Mouse (Mus musculus) kidney, embryonic 14.5 days (tissue): Measurements from ENCODE around the gene Pxn. TPM values are rescaled to one million over a fixed set of nuclear protein-coding genes. Genes with fewer than 3 reads are reported as not detected.

Source experiments
- ATAC-seq: fragments of 200-750 bp; cut with Nextera tagmentation; 2 replicates; pipeline ENCODE4 v1.8.0; 2017; ENCODE audit warnings: moderate number of reproducible peaks, mild to moderate bottlenecking, moderate TSS enrichment, moderate library complexity; ENCODE audit not compliant: low FRiP score, low TSS enrichment
- H3K27ac ChIP-seq: fragments of 300-500 bp; sonication (generic); 2 replicates; pipeline ENCODE4 v1.5.1; 2014; ENCODE audit warnings: low read depth, mild to moderate bottlenecking, low read length, moderate library complexity, mixed read lengths
- H3K27me3 ChIP-seq: fragments of 300-500 bp; sonication (generic); 2 replicates; pipeline ENCODE4 v1.6.1; 2014; ENCODE audit warnings: mild to moderate bottlenecking, low read length; ENCODE audit not compliant: control insufficient read depth, insufficient read depth
- H3K36me3 ChIP-seq: fragments of 300-500 bp; sonication (generic); 2 replicates; pipeline ENCODE4 v1.6.1; 2014; ENCODE audit warnings: low read length, mixed read lengths; ENCODE audit not compliant: control insufficient read depth, insufficient read depth
- H3K4me1 ChIP-seq: fragments of 300-500 bp; sonication (generic); 2 replicates; pipeline ENCODE4 v1.6.1; 2014; ENCODE audit warnings: low read length, mixed read lengths; ENCODE audit not compliant: control insufficient read depth, insufficient read depth
- H3K4me2 ChIP-seq: fragments of 300-500 bp; sonication (generic); replicated peaks from 2 replicates; pipeline ENCODE4 v1.6.1; 2014; ENCODE audit warnings: low read depth, mild to moderate bottlenecking, low read length
- H3K4me3 ChIP-seq: fragments of 300-500 bp; sonication (generic); 2 replicates; pipeline ENCODE4 v1.5.1; 2014; ENCODE audit warnings: mild to moderate bottlenecking, low read length
- H3K9ac ChIP-seq: fragments of 300-500 bp; sonication (generic); 2 replicates; pipeline ENCODE4 v1.6.1; 2014; ENCODE audit warnings: low read depth, mild to moderate bottlenecking, low read length, moderate library complexity
- H3K9me3 ChIP-seq: fragments of 300-500 bp; sonication (generic); 2 replicates; pipeline ENCODE4 v1.6.1; 2016; ENCODE audit warnings: low read length; ENCODE audit not compliant: control insufficient read depth
- WGBS: fragments of 180-500 bp; shearing (Covaris S2); extraction: QIAGEN DNeasy Blood & Tissue Kit; methylation state at CpG from one replicate; pipeline ENCODE4 v1.1.7; 2014; 5-methylcytosine and 5-hydroxymethylcytosine counted together
- polyA plus RNA-seq: library from polyadenylated mRNA; unstranded; fragments of >200 nt; fragmentation: Nextera tagmentation; extraction: Ambion mirVana; gene quantifications from 2 replicates; pipeline ENCODE4 v1.2.1, GENCODE M21; 2014

The Pxn gene
- polyA plus RNA-seq, 1 experiment from 2014 or later: 22.4 TPM

DNA sequence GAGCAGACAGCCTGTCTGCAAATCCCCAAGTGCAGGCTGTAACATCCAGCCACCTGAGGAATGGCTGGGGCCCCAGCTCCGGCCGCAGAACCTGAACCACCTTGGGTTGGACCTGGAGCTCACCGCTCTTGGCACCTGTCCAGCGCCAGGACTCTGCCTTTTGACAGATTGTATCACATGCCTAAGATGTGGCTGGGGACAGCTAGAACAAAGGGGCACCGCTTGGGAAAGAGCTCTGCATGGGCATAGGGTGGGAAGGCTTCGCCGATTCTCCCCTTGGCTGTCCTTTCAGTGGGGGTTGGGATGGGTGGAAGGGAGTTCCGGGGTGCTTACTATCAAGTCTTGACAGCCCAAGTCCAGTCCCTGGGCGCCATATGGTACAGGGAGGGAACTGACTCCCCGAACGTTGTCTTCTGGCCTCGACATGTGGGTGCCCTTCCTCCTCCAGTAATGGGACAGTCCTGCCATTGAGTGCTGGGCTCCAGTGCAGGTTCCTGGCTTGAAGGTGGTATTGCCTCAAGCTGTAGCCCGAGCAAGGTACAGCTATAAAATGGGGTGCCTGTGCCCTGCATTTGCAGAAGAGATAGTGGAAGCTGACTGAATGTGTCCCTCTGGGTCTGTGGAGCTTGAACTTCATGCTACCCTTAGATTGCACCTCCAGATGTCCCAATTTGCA is 31.7 kb downstream of the Pxn start:
- no peak for ATAC-seq
- peak overlapping the region; percentile 28; the same call in 1 of the 2 replicates for H3K9ac ChIP-seq
- no peak overlapping the region for H3K4me3 ChIP-seq
- H3K4me2 ChIP-seq: 0 out of 2 replicates have a peak overlapping the region, but pooled peaks have one; percentile 21
- H3K27ac ChIP-seq: no peak overlapping the region
- H3K9me3 ChIP-seq: no peaks in the 10 kb centered on the region
- H3K27me3 ChIP-seq: no peaks in the 10 kb centered on the region
- H3K4me1 ChIP-seq: peaks cover 48% of the 10 kb centered on the region
- no peaks in the 10 kb centered on the region for H3K36me3 ChIP-seq
- 66% methylated on average over 13 of the region's 13 CpGs for WGBS

DNA sequence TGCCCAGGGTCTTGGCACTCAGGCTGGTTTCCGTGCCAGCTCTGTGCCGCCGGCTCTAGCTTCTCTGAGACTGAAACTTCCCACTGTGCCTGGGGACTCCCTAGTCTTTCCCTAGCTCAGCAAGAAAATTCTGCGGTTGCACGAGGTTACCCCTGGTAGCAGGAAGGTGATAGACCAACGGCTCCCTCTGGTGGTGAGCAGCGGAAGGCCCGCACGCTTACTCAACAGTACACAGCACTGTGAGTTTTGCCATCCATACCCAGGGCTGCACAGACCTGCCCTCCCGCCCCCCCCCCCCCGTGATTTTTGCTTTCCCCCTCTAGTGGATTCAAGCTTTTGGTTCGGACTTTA is 32.2 kb downstream of the Pxn start:
- 0% methylated on average over 12 of the region's 12 CpGs for WGBS
- Histone ChIP-seq H3K27ac (no peak overlapping the region), H3K4me3 (no peak overlapping the region), H3K36me3 (no peaks in the 10 kb centered on the region), H3K9me3 (no peaks in the 10 kb centered on the region), H3K4me1 (peaks cover 48% of the 10 kb centered on the region), H3K27me3 (no peaks in the 10 kb centered on the region), H3K9ac (peak overlapping the region; percentile 1; the same call in 1 of the 2 replicates), H3K4me2 (0 out of 2 replicates have a peak overlapping the region, but pooled peaks have one; percentile 21)
- ATAC-seq: peak; percentile 75

DNA sequence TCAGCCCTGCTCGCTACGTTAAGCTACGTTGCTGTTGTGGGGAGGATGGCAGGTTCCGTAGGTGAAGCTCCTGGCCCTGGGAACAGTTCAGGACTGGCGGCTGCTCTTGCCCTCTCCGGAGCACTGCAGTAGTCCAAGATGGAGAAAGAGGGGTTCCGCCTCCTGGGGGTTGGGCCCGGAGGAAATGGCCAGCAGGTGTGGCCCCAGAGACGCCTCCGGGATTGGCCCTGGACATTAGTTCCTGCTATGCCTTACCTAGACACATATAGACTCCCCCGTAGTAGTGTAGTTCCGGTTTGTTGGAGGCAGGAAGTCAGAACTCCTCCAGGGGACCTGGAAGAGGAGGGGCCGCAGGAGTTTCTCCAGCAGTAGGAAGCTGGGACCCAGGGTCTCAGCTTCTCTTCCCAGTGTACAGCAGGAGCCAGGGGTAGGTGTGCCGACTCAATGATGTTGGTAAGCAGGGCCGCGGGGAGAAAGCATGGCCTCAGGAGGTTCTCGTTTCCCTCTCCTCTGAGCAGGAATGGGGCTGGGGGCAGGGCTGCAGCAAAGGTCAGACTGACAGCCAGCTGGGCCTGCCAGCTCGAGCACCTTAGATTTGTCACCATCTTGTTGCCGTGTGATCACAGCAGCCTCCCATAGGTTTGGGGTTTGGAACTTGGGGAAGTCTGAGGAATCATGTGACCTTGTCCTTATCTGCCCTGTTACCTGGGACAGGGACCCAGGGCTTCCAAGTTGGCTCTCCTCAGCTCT is 36.3 kb downstream of the Pxn start:
- 35% methylated on average over 19 of the region's 19 CpGs for WGBS
- Histone ChIP-seq H3K9me3 (no peaks in the 10 kb centered on the region), H3K36me3 (peaks cover 22% of the 10 kb centered on the region), H3K4me2 (peak overlapping the region; percentile 31; the same call in 1 of the 2 replicates), H3K27ac (peak overlapping the region; percentile 79), H3K4me1 (peaks cover 41% of the 10 kb centered on the region), H3K27me3 (no peaks in the 10 kb centered on the region), H3K4me3 (peak overlapping the region; percentile 3; the same call in 1 of the 2 replicates), H3K9ac (peak overlapping the region; percentile 44; the same call in 1 of the 2 replicates)
- ATAC-seq: no peak

DNA sequence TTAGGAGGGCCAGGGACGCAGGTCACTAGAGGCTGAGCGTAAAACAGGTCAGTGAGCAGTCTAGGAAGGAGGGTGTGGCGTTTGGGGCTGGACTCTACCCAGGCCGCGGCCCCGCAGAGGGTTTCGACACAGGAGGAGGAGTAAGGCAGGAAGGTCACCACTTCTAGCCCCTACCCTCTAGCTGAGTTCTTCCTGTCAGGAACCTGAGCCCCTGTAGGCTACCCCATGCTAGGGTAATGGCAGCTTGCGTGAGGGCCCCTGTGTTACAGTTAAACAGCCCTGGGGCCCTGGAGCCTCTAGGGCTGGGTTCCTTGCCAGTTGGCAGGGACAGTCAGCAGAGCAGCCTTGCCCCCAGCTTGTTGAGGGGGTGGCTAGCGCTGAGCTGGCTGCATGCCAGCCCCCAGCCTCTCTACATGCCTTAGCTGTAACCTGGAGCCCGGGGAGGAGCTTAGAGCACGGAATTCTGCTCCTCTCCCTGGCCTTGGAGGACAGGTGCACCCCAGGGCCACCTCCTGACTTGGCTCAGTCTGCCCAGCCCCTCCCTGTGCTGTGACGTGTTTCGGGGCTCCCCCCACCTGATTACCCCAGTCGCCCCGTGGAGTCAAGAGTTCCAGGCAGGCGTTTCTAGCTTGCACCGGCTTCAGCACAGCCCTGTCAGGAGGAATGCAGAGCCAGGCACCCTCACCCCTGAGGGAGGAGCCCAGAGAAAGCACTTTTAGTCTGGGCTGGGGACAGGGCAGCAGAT is 37.2 kb downstream of the Pxn start:
- peak; percentile 51 for ATAC-seq
- peaks cover 36% of the 10 kb centered on the region for H3K4me1 ChIP-seq
- no peak overlapping the region; the same call in 1 of the 2 replicates for H3K9ac ChIP-seq
- H3K9me3 ChIP-seq: no peaks in the 10 kb centered on the region
- no peaks in the 10 kb centered on the region for H3K27me3 ChIP-seq
- H3K36me3 ChIP-seq: peaks cover 30% of the 10 kb centered on the region
- no peak overlapping the region for H3K4me3 ChIP-seq
- H3K4me2 ChIP-seq: peak overlapping the region; percentile 31
- H3K27ac ChIP-seq: peak overlapping the region; percentile 79
- 28% methylated on average over 17 of the region's 17 CpGs for WGBS

DNA sequence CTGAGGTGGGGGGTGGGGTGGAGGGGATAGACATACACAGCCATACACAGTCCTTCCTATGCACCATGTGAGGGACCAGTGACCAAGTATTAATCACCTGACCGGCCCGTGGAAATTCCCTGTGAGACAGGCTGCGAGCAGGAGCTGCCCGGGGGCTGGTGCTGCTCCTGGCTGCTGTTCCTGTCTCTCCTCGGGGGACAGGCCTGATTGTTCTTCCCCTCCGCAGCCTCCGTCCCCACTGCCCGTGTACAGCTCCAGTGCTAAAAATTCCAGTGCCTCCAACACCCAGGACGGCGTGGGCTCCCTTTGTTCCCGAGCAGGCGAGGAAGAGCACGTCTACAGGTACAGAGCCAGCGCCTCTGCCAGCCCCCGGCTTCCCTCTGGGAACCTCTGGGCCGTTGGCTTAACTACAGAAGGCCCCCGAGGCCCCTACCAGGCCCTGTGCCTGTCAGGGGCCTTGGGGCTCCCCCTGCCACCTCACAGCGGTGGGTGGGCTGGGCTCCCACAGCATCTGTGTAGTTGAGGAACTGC is 38.2 kb downstream of the Pxn start:
- no peaks in the 10 kb centered on the region for H3K27me3 ChIP-seq
- H3K9ac ChIP-seq: peak overlapping the region; percentile 31
- WGBS: 56% methylated on average over 18 of the region's 18 CpGs
- no peak overlapping the region for H3K4me3 ChIP-seq
- H3K27ac ChIP-seq: peak overlapping the region; percentile 43; the same call in 1 of the 2 replicates
- peaks cover 36% of the 10 kb centered on the region for H3K4me1 ChIP-seq
- no peak overlapping the region for H3K4me2 ChIP-seq
- H3K9me3 ChIP-seq: no peaks in the 10 kb centered on the region
- H3K36me3 ChIP-seq: peaks cover 36% of the 10 kb centered on the region
- ATAC-seq: no peak

DNA sequence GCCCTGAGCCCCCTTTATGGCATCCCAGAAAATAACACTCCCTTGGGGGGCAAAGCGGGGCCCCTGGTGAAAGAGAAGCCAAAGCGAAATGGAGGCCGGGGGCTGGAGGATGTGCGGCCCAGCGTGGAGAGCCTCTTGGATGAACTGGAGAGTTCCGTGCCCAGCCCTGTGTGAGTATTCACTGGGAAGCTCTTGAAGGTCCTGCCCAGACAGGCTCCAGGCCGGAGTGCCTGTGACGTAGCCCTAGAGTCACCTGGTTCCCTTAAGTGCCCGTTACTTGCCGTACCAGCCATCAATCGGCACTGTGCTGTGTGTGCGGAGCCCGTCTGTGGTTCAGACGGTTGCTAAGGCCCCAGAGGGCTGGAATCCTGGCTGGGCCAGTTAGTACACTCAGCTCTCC is 39.2 kb downstream of the Pxn start:
- 78% methylated on average over 14 of the region's 14 CpGs for WGBS
- H3K9ac ChIP-seq: no peak overlapping the region
- H3K4me1 ChIP-seq: peaks cover 36% of the 10 kb centered on the region
- H3K9me3 ChIP-seq: no peaks in the 10 kb centered on the region
- ATAC-seq: no peak
- no peak overlapping the region for H3K27ac ChIP-seq
- H3K36me3 ChIP-seq: peaks cover 36% of the 10 kb centered on the region
- H3K27me3 ChIP-seq: no peaks in the 10 kb centered on the region
- no peak overlapping the region for H3K4me2 ChIP-seq
- no peak overlapping the region for H3K4me3 ChIP-seq

DNA sequence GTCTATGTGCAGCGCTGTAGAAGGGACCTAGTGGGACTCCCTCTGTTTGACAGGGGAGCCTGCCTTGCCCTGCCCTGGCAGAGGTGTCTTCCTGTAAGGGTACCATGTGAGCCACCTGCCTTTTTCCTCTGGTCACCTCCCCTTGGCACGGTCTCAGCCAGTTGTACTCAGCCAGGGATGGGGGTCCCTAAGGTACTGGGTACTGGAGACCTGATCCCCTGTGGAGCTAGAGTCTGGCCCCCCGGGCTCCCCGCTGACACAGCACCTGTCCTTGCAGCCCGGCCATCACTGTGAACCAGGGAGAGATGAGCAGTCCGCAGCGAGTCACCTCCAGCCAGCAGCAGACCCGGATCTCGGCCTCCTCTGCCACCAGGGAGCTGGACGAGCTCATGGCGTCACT is 40.1 kb downstream of the Pxn start:
- peak overlapping the region; percentile 67; the same call in 1 of the 2 replicates for H3K27ac ChIP-seq
- no peaks in the 10 kb centered on the region for H3K27me3 ChIP-seq
- H3K4me2 ChIP-seq: no peak overlapping the region
- H3K9me3 ChIP-seq: no peaks in the 10 kb centered on the region
- H3K4me3 ChIP-seq: no peak overlapping the region
- peaks cover 36% of the 10 kb centered on the region for H3K4me1 ChIP-seq
- peaks cover 41% of the 10 kb centered on the region for H3K36me3 ChIP-seq
- WGBS: 63% methylated on average over 11 of the region's 11 CpGs
- H3K9ac ChIP-seq: no peak overlapping the region
- no peak for ATAC-seq

DNA sequence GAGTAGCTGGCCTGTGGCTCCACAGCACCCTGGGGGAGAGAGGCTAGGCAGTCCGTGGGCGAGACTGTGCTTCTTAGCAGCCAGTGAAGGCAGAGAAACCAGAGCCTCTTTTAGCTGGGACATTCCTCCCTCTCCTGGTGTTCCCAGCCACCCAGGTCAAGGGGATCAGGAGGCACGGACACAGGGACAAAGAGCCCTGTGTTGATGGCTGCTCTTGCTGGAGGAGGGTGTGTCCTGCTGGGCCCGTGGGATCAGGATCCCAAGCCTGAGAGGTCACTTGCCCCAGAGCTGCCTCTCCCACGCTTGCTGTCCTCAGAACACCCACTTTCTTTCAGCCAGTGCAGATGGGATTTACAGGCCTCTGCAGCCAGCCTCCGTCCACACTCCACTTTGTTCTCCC is 40.5 kb downstream of the Pxn start:
- Histone ChIP-seq H3K9me3 (no peaks in the 10 kb centered on the region), H3K9ac (0 out of 2 replicates have a peak overlapping the region, but pooled peaks have one; percentile 28), H3K36me3 (peaks cover 46% of the 10 kb centered on the region), H3K4me1 (peaks cover 36% of the 10 kb centered on the region), H3K27me3 (no peaks in the 10 kb centered on the region), H3K4me3 (no peak overlapping the region), H3K4me2 (no peak overlapping the region), H3K27ac (peak overlapping the region; percentile 67; the same call in 1 of the 2 replicates)
- no peak for ATAC-seq
- WGBS: 11% methylated on average over 6 of the region's 6 CpGs
